Mouse (Mus musculus) right cerebral cortex, adult 18-20 months (tissue): ENCODE measurements around the gene Atp8a2.
"Not testable (repeated sequence)": the region's sequence is repeated elsewhere in the genome, so short reads cannot be mapped to it uniquely, and the experiment has no call there.

Experiments
- DNase-seq: peaks from one replicate; pipeline ENCODE4 v3.0.0; 2022; ENCODE audit warnings: mixed read lengths

The Atp8a2 gene

GRCm38 (mm10) chr14:60001801-60002200, 195.2 kb downstream of the Atp8a2 start:
- no peak for DNase-seq

DNA sequence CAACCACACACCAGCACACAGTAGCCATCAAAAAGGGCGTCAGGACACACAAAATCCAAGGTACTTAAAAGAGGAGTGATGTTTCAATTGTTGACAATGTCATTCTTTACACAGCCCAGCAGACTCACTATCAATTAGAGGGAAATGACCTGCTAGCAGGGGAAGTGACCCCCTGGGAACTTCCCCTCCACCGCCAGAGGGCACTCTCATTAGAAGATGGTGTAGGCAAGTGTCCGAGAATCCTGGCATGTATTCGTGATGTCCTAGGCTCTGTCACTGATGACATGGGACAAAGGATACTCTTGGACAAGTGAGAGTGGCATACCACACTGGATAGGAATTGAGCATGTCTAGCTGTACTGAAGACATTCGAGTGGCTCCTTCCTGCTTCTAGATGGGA, 208.1 kb downstream of the Atp8a2 start:
- no peak for DNase-seq

DNA sequence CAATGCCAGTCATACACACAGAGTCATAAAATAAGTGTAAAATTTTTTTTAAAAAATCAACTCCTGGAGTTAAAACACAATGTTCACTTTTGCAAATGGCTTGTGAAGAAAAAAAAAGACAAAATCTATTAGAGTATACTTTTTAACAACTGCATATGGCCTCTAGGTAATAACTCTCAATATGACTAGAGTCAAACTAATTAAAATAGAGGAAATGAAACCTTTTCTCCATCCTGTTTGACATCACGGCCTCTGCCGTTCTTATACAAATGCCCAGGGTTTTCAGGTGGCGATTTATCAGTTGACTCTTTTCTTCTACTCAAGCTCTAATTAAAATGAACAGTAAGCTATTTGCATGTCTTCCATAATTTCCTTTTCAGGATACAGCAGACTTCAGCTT, 209.0 kb downstream of the Atp8a2 start:
- no peak for DNase-seq

DNA sequence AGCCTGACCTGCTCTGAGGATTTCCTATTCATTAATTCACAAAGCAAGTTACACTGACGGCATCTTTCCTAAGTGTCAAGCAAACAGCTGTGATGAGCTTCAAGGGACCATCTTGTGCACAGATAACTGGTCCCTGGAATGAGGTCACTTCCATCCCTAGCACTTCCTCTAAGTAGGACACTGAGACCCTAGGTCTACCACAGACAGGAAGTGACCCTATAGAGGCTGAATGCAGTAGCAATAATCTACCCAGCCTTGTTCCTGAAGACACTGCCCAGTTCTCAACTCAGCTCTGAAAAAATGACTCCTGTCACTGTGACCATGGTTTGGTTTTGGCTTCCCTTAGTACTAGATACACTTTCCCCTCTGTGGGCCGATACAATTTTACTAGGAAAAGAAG, 219.0 kb downstream of the Atp8a2 start:
- no peak for DNase-seq

DNA sequence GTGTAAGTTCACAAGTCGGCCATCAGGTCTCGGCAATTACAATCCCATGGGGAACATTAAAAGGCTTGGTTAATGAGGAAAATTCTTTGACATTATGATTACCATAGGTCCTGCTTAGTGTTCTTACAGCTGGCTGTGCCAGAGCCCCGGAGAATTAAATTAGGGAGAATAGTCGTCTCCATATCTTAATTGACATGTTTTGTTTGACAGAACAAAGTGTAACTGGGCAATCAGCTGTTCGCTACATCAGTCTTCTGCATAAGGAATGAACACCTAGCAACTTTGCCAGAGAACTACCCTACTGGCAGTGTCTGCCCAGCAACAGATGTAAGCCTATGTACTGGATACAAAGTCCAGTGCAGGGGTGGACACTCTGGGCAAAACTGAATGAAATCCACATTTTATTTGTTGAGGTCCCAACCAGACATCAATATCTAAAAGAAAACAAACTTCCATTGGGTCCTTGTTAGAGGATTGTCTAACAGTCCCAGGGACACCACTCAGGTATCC, 225.7 kb downstream of the Atp8a2 start:
- no peak for DNase-seq

DNA sequence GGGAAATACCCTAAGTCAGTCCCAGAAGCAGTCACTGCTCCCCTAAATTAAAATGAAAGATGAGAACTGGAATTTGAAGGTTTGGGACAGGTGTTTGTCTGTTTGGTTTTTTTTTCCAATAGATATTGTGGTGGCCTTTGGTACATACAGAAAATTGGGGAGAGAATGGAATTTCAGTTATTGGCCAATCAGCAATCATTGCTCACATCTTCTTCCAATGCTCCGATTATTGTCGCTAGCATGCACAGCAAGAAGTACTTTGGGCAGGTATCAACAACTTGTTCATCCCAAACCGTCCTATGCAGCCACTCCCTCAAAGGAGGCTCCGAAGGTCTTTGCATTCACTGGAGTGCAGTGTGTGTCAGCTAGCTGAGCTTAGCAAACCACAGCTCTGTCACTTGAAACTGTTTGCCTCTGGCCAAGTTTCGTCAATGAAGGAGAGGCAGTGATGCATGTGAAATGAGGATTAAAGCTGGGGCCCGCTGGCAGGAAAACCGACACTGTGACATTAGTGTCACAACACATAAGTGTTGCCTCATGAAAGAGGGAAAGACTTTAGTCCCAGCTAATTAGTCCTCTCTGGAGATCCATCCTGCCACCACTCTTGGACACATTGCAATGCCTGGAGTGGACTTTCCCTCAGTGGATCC, 227.4 kb downstream of the Atp8a2 start:
- DNase-seq: no peak

DNA sequence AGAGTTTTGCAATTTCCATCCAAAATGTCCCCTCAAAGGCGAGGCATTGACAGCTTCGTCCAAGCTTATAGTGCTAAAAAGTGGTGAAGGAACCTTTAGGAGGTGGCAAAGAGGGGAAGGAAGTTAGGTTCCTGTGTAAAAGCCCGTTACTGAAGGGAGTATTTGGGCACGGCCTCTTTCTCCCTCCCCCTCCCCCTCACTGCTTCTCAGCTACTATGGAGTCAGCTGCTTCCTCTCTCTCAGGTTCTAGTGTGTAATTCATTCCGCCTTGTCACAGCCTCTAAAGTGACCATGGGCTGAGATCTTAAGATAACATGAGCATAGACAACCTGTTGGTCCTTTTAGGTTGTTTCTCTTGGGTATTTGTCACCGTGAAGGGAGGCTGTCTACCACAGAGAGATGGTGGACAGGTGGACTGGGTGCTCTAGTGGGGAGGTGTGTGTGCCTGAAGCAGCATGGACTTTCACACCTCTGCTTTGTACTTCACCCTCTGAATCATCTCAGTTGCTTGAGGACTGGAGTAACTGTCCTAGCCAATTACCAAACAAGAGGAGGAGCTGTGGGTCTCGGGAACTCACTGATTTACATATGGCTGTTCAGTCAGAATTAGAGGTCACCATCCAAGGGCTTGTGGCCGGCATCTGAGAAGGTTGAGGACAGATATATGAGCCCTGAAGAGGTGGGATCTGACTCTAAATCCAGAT, 229.0 kb downstream of the Atp8a2 start:
- DNase-seq: no peak

- DNase-seq: no peak
Measured at GRCm38 (mm10) chr14:59966981-59967380, 230.0 kb downstream of the Atp8a2 start.

DNA sequence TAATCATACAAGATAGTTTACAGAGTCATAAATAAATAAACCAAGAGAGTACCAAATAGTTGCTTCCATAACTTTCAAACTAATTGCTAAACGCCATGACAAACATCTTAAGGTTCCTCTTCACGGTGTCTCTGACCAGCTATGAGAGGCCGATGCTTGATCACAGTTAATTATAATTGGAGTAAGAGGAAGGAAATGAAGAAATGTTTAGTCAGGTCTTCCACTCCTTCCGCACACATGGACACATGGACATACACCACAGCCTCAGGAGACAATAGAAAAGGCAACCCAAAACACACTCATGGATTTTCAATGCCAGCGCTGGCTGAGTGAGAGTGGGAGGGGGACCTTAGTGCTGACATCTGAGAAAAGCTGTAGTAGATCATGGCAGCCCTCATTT, 232.4 kb downstream of the Atp8a2 start:
- no peak for DNase-seq

DNA sequence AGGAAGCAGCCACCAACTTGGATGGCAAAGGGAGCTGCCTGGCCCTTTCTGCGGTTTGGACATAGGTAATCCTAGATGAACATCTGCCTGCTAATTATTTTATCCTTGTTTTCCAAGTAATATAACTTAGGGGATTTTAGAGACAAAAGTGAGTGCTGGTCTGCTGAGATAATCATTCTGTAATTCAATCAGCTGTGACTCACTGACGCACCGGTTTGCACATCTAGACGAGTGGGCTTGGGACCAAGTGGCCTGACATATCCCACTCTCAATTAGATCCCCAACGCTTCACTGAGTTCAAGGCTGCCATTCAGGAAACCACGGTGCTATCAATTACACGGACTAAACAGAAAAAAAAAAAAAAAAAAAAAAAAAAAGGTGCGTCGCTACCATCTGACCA, 236.0 kb downstream of the Atp8a2 start:
- DNase-seq: no peak

GRCm38 (mm10) chr14:59960214-59960890, 236.6 kb downstream of the Atp8a2 start:
- no peak for DNase-seq

DNA sequence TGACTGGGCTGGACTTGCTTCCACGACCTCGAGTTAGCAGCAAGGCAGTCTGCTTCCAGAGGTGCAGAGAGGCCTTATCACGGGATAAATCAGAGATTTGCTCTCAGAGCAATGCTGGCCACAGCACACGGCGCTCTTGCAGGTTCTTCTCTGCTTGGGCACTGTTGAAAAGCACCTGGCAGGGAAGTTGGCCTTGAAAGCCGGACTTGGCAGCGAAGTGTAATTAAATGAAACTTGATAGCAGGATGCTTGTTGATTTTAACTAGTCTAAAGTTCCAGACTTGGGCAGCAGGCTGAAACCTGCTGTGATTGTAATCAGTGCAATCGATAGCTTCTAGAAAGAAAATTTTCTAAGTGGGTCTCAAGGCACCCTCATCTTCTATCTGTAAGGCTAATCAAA, 237.3 kb downstream of the Atp8a2 start:
- DNase-seq: no peak

DNA sequence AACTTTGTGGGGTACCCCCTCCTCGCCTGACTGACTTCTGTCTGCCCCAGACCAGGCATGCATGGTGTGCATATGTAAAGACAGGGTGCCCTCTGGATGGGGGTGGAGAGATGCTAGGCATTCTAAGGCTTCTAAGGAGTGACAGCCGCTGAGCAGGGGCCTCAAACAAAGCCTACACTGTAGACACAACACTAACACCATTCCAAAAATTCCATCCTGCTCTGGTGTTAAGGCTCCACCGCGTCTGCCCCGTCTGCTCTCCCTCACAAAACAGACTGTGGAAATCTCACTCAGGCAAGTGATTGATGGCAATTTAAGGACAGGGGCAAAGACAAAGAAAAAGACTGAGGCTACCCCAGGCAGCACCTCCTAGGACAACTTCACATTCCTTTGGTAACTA, 247.0 kb downstream of the Atp8a2 start:
- DNase-seq: no peak

GRCm38 (mm10) chr14:59942864-59943611, 253.9 kb downstream of the Atp8a2 start:
- DNase-seq: peak; percentile 88

DNA sequence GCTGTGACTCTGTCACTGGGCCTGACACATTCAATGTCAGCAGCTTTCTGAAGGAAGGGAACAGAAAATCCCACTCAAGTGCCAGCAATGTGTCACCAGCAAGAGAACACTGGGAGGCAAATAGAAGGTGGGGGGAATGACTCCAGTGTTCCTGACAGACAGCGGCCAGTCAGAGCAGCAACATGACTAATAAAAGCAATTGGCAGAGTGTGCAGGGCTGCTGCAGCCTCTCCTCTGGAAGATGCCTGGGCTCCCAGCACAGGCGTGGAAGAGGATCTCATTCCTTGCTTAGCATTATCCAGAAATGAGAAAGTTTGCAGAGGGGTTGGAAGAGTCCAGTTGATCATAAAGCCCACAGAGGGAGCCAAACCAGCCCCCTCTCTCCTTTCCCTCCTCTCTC, 254.8 kb downstream of the Atp8a2 start:
- DNase-seq: no peak

DNA sequence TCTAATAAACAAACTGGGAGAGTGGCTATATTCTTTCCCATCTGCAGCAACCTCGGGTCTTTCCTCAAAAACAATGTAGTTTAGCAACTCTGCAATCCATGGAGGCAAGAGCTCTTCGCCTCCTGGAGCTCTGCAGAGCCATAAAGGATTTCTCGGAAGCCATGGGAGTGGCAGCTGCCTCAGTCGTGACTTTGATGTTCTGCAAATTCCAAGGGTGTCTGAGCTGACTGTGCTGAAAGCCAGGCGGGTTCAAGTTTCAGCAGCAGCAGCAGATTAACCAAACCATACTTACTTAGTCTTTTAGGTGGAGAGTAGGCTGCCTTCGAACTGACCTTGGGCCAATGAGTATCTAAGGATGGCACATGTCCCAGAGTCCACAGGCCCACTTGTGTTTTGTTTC, 264.6 kb downstream of the Atp8a2 start:
- no peak for DNase-seq

DNA sequence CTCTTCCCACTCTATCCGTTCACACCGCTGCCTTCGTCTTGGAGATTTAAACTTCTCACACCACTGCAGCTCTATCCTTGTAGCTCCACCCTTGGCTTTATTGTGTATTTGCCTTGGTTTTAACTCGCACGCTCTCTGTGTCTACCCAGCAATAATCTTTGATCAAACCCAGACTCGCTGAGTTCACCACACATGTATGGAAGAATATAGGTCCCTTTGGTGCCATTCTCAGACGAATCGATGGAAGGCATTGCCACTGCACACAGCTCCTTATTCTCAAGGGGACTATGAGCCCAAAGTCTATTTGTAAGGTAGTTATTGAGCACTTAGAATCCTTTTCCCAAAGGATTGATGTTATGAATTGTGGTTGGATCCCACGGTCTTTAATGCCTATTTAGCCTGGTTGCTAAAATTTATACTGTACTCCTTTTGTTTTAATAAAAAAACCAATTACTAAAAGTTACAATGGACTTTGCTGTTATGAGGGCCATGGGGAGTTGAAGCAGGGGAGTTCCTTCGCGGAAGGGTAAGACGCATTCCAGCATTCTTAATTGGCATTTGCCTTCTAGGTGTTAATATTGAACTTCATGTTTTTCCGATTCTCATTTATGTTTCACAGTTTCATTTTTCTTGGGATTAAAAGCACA, 265.4 kb downstream of the Atp8a2 start:
- DNase-seq: no peak

DNA sequence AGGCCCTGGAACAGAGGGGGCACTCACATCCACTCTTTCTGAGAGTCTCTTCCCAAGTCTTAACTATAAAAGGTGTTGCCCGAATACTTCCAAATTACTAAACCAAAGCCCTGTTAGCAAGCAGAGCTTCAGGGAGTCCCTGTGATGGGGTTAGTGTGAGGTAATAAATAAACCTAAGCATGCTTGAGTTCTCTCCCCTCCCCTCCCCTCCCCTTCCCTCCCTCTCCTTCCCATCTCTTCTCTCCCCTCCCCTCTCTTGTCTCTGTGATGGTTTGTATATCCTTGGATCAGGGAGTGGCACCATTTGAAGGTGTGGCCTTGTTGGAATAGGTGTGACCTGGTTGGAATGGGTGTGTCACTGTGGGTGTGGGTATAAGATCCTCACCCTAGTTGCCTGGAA, 267.8 kb downstream of the Atp8a2 start:
- DNase-seq: not testable (repeated sequence)

- DNase-seq: no peak
Measured at GRCm38 (mm10) chr14:59928781-59929180, 268.2 kb downstream of the Atp8a2 start.

- DNase-seq: no peak
Measured at GRCm38 (mm10) chr14:59927804-59928203, 269.2 kb downstream of the Atp8a2 start.

GRCm38 (mm10) chr14:59919865-59920264, 277.1 kb downstream of the Atp8a2 start:
- no peak for DNase-seq

GRCm38 (mm10) chr14:59903484-59904130, 293.4 kb downstream of the Atp8a2 start:
- DNase-seq: no peak
